9 mouse cellular contexts compared by ENCODE assay signal in the genomic region with DNA sequence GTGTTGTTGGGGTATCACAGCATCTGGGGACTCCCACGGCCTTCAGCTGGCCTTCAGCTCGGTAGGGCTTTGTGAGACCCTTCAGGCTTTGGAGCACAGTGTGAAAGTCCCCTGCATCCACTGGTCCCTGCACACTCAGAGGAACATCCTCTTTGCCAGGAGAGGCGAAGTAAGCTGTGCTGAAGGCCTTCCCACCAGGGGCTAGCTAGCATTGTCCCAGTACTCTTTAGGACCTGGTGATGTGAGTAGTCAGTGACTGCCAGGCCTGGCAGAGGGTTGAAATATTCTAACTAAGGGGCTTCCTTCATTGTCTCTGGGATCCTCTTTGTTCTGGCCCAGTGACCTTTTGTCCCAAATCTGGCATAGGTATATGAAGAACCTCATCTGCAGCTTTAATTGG. TPM values are rescaled to one million over a fixed set of nuclear protein-coding genes. Genes with fewer than 3 reads are reported as not detected.
DNase-seq lines count a peak whose midpoint lies in the region; ATAC-seq and TF ChIP-seq lines count a peak whose summit lies in the region.
"Had no signal": no experiment of that assay in that cellular context is flagged by ENCODE, and none has a peak within 500 bp of the region (broad histone marks: within the 10 kb centered on the region; RNA-seq: fewer than 3 reads in every experiment).

No protein-coding gene starts in this region.

- peak overlapping the region; percentile 19; the same call in 1 of the 2 replicates for H3K27ac ChIP-seq in kidney, postnatal 0 days
- H3K27ac ChIP-seq in embryonic facial prominence, embryonic 15.5 days (replicated peaks) = 0 out of 2 replicates have a peak overlapping the region, but pooled peaks have one; percentile 8
- peak overlapping the region; percentile 78 for H3K27ac ChIP-seq in hindbrain, embryonic 10.5 days
- H3K27ac ChIP-seq in midbrain, embryonic 14.5 days (replicated peaks; ENCODE audit: low read depth, low read length) = peak overlapping the region; percentile 89

- DNase-seq in kidney, postnatal 0 days (ENCODE audit: low spot score) = no peak
- no peak for DNase-seq in kidney, adult 18-20 months
- DNase-seq in hindbrain, embryonic 10.5 days (ENCODE audit: low spot score) = no peak
- peak; percentile 38 for DNase-seq in midbrain, embryonic 14.5 days
- DNase-seq in yolk sac, embryonic 10.5 days (ENCODE audit: low spot score) = no peak
- DNase-seq in urinary bladder, postnatal 10 days (ENCODE audit: low spot score) = no peak
- DNase-seq in T-cell, adult 2 months (ENCODE audit: low spot score) = no peak
- DNase-seq: cerebellum, postnatal 36 days had no signal

- no peaks in the 10 kb centered on the region for H3K27me3 ChIP-seq in kidney, postnatal 0 days (ENCODE audit: insufficient read depth, low read length)
- H3K27me3 ChIP-seq in embryonic facial prominence, embryonic 15.5 days = no peaks in the 10 kb centered on the region
- H3K27me3 ChIP-seq in hindbrain, embryonic 10.5 days (ENCODE audit: insufficient read depth, poor library complexity, severe bottlenecking) = peaks cover 9% of the 10 kb centered on the region
- no peaks in the 10 kb centered on the region for H3K27me3 ChIP-seq in midbrain, embryonic 14.5 days (ENCODE audit: control insufficient read depth, insufficient read depth, low read length)

- H3K9me3 ChIP-seq in kidney, postnatal 0 days (replicated peaks; ENCODE audit: low read length) = no peaks in the 10 kb centered on the region
- H3K9me3 ChIP-seq in embryonic facial prominence, embryonic 15.5 days (replicated peaks) = no peaks in the 10 kb centered on the region
- no peaks in the 10 kb centered on the region for H3K9me3 ChIP-seq in hindbrain, embryonic 10.5 days
- H3K9me3 ChIP-seq in midbrain, embryonic 14.5 days (ENCODE audit: control insufficient read depth, low read length) = no peaks in the 10 kb centered on the region

- no peaks in the 10 kb centered on the region for H3K36me3 ChIP-seq in kidney, postnatal 0 days (ENCODE audit: insufficient read depth, low read length)
- no peaks in the 10 kb centered on the region for H3K36me3 ChIP-seq in embryonic facial prominence, embryonic 15.5 days
- no peaks in the 10 kb centered on the region for H3K36me3 ChIP-seq in hindbrain, embryonic 10.5 days
- no peaks in the 10 kb centered on the region for H3K36me3 ChIP-seq in midbrain, embryonic 14.5 days (ENCODE audit: control insufficient read depth, insufficient read depth, low read length)

- WGBS in kidney, postnatal 0 days = 64% methylated on average over 3 of the region's 3 CpGs
- WGBS in embryonic facial prominence, embryonic 15.5 days = 74% methylated on average over 3 of the region's 3 CpGs
- 48% methylated on average over 3 of the region's 3 CpGs for WGBS in hindbrain, embryonic 10.5 days
- WGBS in midbrain, embryonic 14.5 days = 31% methylated on average over 3 of the region's 3 CpGs

- TF ChIP-seq CTCF in kidney, postnatal 0 days (IDR thresholded peaks at IDR 0.05; ENCODE audit: low read depth) = no peak

- H3K4me3 ChIP-seq in kidney, postnatal 0 days (replicated peaks; ENCODE audit: low read depth, low read length) = no peak overlapping the region
- no peak overlapping the region for H3K4me3 ChIP-seq in embryonic facial prominence, embryonic 15.5 days (replicated peaks)
- no peak overlapping the region for H3K4me3 ChIP-seq in hindbrain, embryonic 10.5 days
- H3K4me3 ChIP-seq in midbrain, embryonic 14.5 days (replicated peaks; ENCODE audit: low read depth, low read length) = no peak overlapping the region

- H3K4me2 ChIP-seq in kidney, postnatal 0 days (ENCODE audit: low read length) = no peak overlapping the region
- no peak overlapping the region for H3K4me2 ChIP-seq in embryonic facial prominence, embryonic 15.5 days (replicated peaks)
- H3K4me2 ChIP-seq in midbrain, embryonic 14.5 days (ENCODE audit: low read length) = no peak overlapping the region

- no peaks in the 10 kb centered on the region for H3K4me1 ChIP-seq in kidney, postnatal 0 days (replicated peaks; ENCODE audit: insufficient read depth, low read length)
- peaks cover 4% of the 10 kb centered on the region; the same call in 1 of the 2 replicates for H3K4me1 ChIP-seq in embryonic facial prominence, embryonic 15.5 days
- peaks cover 25% of the 10 kb centered on the region for H3K4me1 ChIP-seq in hindbrain, embryonic 10.5 days (replicated peaks)
- H3K4me1 ChIP-seq in midbrain, embryonic 14.5 days (ENCODE audit: control insufficient read depth, insufficient read depth, low read length) = peaks cover 18% of the 10 kb centered on the region

- ATAC-seq in kidney, postnatal 0 days (replicated peaks; ENCODE audit: low FRiP score, low read depth) = no peak
- no peak for ATAC-seq in embryonic facial prominence, embryonic 15.5 days (ENCODE audit: insufficient number of reproducible peaks, low FRiP score, low TSS enrichment, low read depth)
- no peak; the same call in 1 of the 2 replicates for ATAC-seq in midbrain, embryonic 14.5 days (ENCODE audit: low FRiP score, low TSS enrichment)

- no peak overlapping the region for H3K9ac ChIP-seq in kidney, postnatal 0 days (ENCODE audit: low read depth, low read length)
- no peak overlapping the region for H3K9ac ChIP-seq in embryonic facial prominence, embryonic 15.5 days
- H3K9ac ChIP-seq in midbrain, embryonic 14.5 days (replicated peaks; ENCODE audit: low read length) = peak overlapping the region; percentile 40; the same call in 1 of the 2 replicates

RNA-seq across cellular contexts. Expression of a gene that starts 13.8 kb away (rescaled TPM):
- 54.1 and 55.0 TPM in 2 replicates for polyA plus RNA-seq in kidney, postnatal 0 days (2015; fragmentation: Nextera tagmentation; extraction: Ambion mirVana)
- polyA plus RNA-seq in embryonic facial prominence, embryonic 15.5 days (2015; fragmentation: Nextera tagmentation; extraction: Ambion mirVana) = 43.6 and 43.7 TPM in 2 replicates
- 17.3 and 18.3 TPM in 2 replicates for polyA plus RNA-seq in hindbrain, embryonic 10.5 days (2016; fragmentation: Nextera tagmentation; extraction: Ambion mirVana)
- polyA plus RNA-seq in midbrain, embryonic 14.5 days (2014; fragmentation: Nextera tagmentation; extraction: Ambion mirVana) = 9.7 and 14.8 TPM in 2 replicates

RNA-seq across cellular contexts. Expression of a gene that starts 14.4 kb away (rescaled TPM):
- 0.78 and 0.89 TPM in 2 replicates for polyA plus RNA-seq in kidney, postnatal 0 days (2015; fragmentation: Nextera tagmentation; extraction: Ambion mirVana)
- polyA plus RNA-seq in embryonic facial prominence, embryonic 15.5 days (2015; fragmentation: Nextera tagmentation; extraction: Ambion mirVana) = 2.6 and 3.0 TPM in 2 replicates
- 0.93 and 1.6 TPM in 2 replicates for polyA plus RNA-seq in hindbrain, embryonic 10.5 days (2016; fragmentation: Nextera tagmentation; extraction: Ambion mirVana)
- polyA plus RNA-seq in midbrain, embryonic 14.5 days (2014; fragmentation: Nextera tagmentation; extraction: Ambion mirVana) = 0.20 and 1.4 TPM in 2 replicates

RNA-seq across cellular contexts. Expression of a gene that starts 42.7 kb away (rescaled TPM):
- 11.1 and 11.9 TPM in 2 replicates for polyA plus RNA-seq in kidney, postnatal 0 days (2015; fragmentation: Nextera tagmentation; extraction: Ambion mirVana)
- polyA plus RNA-seq in embryonic facial prominence, embryonic 15.5 days (2015; fragmentation: Nextera tagmentation; extraction: Ambion mirVana) = 12.7 and 13.8 TPM in 2 replicates
- polyA plus RNA-seq in hindbrain, embryonic 10.5 days (2016; fragmentation: Nextera tagmentation; extraction: Ambion mirVana) = 8.1 and 10.1 TPM in 2 replicates
- 9.4 and 9.5 TPM in 2 replicates for polyA plus RNA-seq in midbrain, embryonic 14.5 days (2014; fragmentation: Nextera tagmentation; extraction: Ambion mirVana)

RNA-seq across cellular contexts. Expression of a gene that starts 52.4 kb away (rescaled TPM):
- 297 and 309 TPM in 2 replicates for polyA plus RNA-seq in kidney, postnatal 0 days (2015; fragmentation: Nextera tagmentation; extraction: Ambion mirVana)
- 297 and 314 TPM in 2 replicates for polyA plus RNA-seq in embryonic facial prominence, embryonic 15.5 days (2015; fragmentation: Nextera tagmentation; extraction: Ambion mirVana)
- 285 and 301 TPM in 2 replicates for polyA plus RNA-seq in hindbrain, embryonic 10.5 days (2016; fragmentation: Nextera tagmentation; extraction: Ambion mirVana)
- polyA plus RNA-seq in midbrain, embryonic 14.5 days (2014; fragmentation: Nextera tagmentation; extraction: Ambion mirVana) = 470 and 537 TPM in 2 replicates

RNA-seq across cellular contexts. Expression of a gene that starts 52.4 kb away (rescaled TPM):
- 12.7 and 13.8 TPM in 2 replicates for polyA plus RNA-seq in kidney, postnatal 0 days (2015; fragmentation: Nextera tagmentation; extraction: Ambion mirVana)
- 23.1 and 23.6 TPM in 2 replicates for polyA plus RNA-seq in embryonic facial prominence, embryonic 15.5 days (2015; fragmentation: Nextera tagmentation; extraction: Ambion mirVana)
- 14.8 and 20.2 TPM in 2 replicates for polyA plus RNA-seq in hindbrain, embryonic 10.5 days (2016; fragmentation: Nextera tagmentation; extraction: Ambion mirVana)
- 13.9 and 14.4 TPM in 2 replicates for polyA plus RNA-seq in midbrain, embryonic 14.5 days (2014; fragmentation: Nextera tagmentation; extraction: Ambion mirVana)

Comparison
In these comparisons a context has a peak if more than half of its experiments do, and no peak if none do; other contexts are left out.
1. H3K27ac ChIP-seq: peak in every context shown above with its lines; median percentile 89 in midbrain, embryonic 14.5 days; 78 in hindbrain, embryonic 10.5 days; 19 in kidney, postnatal 0 days; 8 in embryonic facial prominence, embryonic 15.5 days.